8 mouse cellular contexts compared by ENCODE assay signal in genomic region chr10:82698712-82699261, GRCm38 (mm10). TPM values are rescaled to one million over a fixed set of nuclear protein-coding genes. Genes with fewer than 3 reads are reported as not detected.
A peak's percentile ranks its signal among the peaks of the same experiment; 100 is the strongest.
DNase-seq lines count a peak whose midpoint lies in the region; ATAC-seq lines count a peak whose summit lies in the region.

No protein-coding gene starts in this region.

- peak overlapping the region; percentile 86 for H3K9ac ChIP-seq in hindbrain, embryonic 14.5 days

- H3K4me1 ChIP-seq in hindbrain, embryonic 14.5 days (replicated peaks; ENCODE audit: control insufficient read depth, insufficient read depth, low read length) = peaks cover 15% of the 10 kb centered on the region

- H3K27ac ChIP-seq in hindbrain, embryonic 14.5 days = peak overlapping the region; percentile 79

- H3K9me3 ChIP-seq in hindbrain, embryonic 14.5 days (ENCODE audit: control insufficient read depth, low read length) = no peaks in the 10 kb centered on the region

- peak overlapping the region; percentile 83 for H3K4me2 ChIP-seq in hindbrain, embryonic 14.5 days (replicated peaks)

- H3K36me3 ChIP-seq in hindbrain, embryonic 14.5 days (replicated peaks; ENCODE audit: control insufficient read depth, insufficient read depth) = peaks cover 15% of the 10 kb centered on the region

- DNase-seq in WW6 (ENCODE audit: low read depth, low spot score) = peak; percentile 43
- peak; percentile 94 to 97 for DNase-seq in cerebellum, postnatal 25 days
- peak; percentile 77 to 82 for DNase-seq in frontal cortex, postnatal 25 days (ENCODE audit: low spot score in 2 of 2)
- peak; percentile 89 for DNase-seq in hindbrain, embryonic 14.5 days (ENCODE audit: low spot score)
- peak; percentile 91 to 94 for DNase-seq in left cerebral cortex, adult 18-20 months (ENCODE audit: low spot score in 2 of 2)
- peak; percentile 92 to 93 for DNase-seq in lung, postnatal 4 days
- DNase-seq in retina, postnatal 1 day = peak; percentile 94
- peak; percentile 95 for DNase-seq in thymus, postnatal 4 days

- H3K27me3 ChIP-seq in hindbrain, embryonic 14.5 days (ENCODE audit: control insufficient read depth, insufficient read depth, low read length) = no peaks in the 10 kb centered on the region

- H3K4me3 ChIP-seq in hindbrain, embryonic 14.5 days (replicated peaks; ENCODE audit: low read length) = peak overlapping the region; percentile 83

- peak; percentile 96 for ATAC-seq in hindbrain, embryonic 14.5 days (ENCODE audit: low FRiP score)

- under 1% methylated on average over 38 of the region's 42 CpGs for WGBS in hindbrain, embryonic 14.5 days

RNA-seq across cellular contexts. Expression of gene Hcfc2, which starts 2.8 kb away (rescaled TPM):
- 37.9 and 39.8 TPM in 2 replicates for polyA plus RNA-seq in hindbrain, embryonic 14.5 days (2014; fragmentation: Nextera tagmentation; extraction: Ambion mirVana)
- total RNA-seq in left cerebral cortex, adult 18-20 months (2021) = 10 to 100 TPM; 49.4 to 58.5 TPM

RNA-seq across cellular contexts. Expression of gene Glt8d2, which starts 8.3 kb away (rescaled TPM):
- polyA plus RNA-seq in hindbrain, embryonic 14.5 days (2014; fragmentation: Nextera tagmentation; extraction: Ambion mirVana) = 1.4 and 1.7 TPM in 2 replicates
- total RNA-seq in left cerebral cortex, adult 18-20 months (2021) = 10 to 100 TPM; 25.4 to 25.9 TPM

Comparison
In these comparisons a context has a peak if more than half of its experiments do, and no peak if none do; other contexts are left out.
1. Peak in every context shown above with its lines: DNase-seq, ATAC-seq, H3K4me3 ChIP-seq and H3K27ac ChIP-seq.
2. DNase-seq: peak in every context shown above with its lines; median percentile 96 in cerebellum, postnatal 25 days; 95 in thymus, postnatal 4 days; 94 in retina, postnatal 1 day; 92 in left cerebral cortex, adult 18-20 months; 92 in lung, postnatal 4 days; 89 in hindbrain, embryonic 14.5 days; 80 in frontal cortex, postnatal 25 days; 43 in WW6.